Mouse (Mus musculus) monocyte, adult 2 months (primary cell): ENCODE data around the gene Dlgap1.

ENCODE experiments used
- DNase-seq, 2 experiments: peaks; one replicate each; pipeline ENCODE4 v3.0.0; 2022; ENCODE audit warnings: low spot score in 2 of 2, low read depth in 1 of 2

Gene Dlgap1

GRCm38 (mm10) chr17:70719684-70720324 lies 750.9 kb downstream of the Dlgap1 start:
- DNase-seq: no peak

GRCm38 (mm10) chr17:70720766-70721165 lies 751.9 kb downstream of the Dlgap1 start:
- DNase-seq: no peak

DNA sequence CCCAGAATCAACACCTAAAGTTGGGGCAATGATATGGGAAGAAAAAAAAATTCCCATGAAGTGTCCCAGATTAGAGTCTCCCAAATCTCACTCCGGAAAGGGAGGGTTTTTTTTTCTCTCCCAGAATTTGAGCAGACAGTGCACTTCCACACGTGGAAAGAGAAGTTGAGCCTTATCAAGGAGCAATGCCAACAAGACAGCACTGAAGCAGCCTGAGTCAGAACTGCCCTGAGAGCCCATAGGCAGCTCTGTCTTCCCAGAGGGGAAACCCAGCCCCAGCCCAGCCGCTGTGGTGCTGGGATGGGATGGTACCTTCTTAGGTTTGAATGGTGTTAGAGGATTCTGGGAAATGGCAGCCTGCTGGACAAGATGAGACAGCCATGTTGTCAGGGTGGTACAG lies 753.3 kb downstream of the Dlgap1 start:
- DNase-seq: no peak

GRCm38 (mm10) chr17:70728719-70729281 lies 759.9 kb downstream of the Dlgap1 start:
- no peak for DNase-seq

DNA sequence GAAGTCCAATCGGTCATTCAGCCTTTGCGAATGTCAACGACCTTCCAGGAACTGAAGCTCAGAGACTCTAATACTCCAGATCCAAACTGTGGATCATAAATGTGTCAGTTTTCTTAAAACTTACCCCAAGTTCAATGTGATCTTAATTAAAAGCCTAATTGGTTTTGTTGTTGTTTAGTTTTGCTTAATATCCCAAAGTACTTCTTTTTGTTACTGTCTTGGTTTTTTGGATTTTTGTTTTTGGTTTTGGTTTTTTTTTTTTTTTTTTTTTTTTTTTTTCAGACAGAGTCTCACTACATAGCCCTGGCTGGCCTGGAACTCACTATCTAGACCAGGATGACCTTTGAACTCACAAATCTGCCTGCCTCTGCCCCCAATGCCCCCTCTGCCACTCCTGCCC lies 765.9 kb downstream of the Dlgap1 start:
- DNase-seq: no peak

- DNase-seq: no peak
Measured at GRCm38 (mm10) chr17:70735396-70735795, 766.5 kb downstream of the Dlgap1 start.

DNA sequence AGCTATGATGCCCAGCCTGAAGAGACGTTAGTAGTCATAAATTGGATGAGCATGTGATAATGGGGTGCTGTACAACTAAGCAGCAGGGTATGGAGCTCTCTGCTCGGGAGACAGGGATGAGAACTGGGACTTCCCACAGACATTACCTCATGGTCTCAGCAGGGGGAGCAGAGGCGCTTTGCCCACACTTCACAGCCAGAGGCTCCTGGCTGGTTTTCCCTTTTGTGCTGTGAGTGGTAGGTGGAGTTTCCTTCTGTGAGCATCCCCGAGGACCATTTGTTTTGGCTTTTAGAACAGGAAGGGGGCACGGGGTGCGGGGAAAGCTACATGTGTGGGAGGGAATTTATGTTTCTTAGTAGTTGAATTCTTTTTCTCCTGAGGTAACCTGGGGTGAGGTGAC lies 768.6 kb downstream of the Dlgap1 start:
- DNase-seq: no peak

- no peak for DNase-seq
Measured at GRCm38 (mm10) chr17:70738168-70738854, 769.4 kb downstream of the Dlgap1 start.

DNA sequence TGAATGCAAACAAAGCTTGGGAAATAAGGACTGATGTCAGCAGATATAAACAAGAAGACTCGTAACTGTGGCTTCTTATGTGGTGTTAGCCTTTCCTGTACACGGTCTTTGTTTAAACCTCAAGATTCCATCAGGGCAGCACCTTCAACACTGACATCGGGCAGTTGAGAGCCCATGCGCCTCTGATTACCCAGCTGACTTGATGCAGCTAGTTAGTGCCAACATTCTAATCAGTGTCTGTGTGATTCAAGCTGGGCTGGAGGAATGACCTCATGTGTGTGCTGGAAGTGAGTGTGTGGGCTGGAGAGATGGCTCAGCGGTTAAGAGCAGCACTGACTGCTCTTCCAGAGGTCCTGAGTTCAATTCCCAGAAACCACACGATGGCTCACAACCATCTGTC lies 770.5 kb downstream of the Dlgap1 start:
- no peak for DNase-seq

DNA sequence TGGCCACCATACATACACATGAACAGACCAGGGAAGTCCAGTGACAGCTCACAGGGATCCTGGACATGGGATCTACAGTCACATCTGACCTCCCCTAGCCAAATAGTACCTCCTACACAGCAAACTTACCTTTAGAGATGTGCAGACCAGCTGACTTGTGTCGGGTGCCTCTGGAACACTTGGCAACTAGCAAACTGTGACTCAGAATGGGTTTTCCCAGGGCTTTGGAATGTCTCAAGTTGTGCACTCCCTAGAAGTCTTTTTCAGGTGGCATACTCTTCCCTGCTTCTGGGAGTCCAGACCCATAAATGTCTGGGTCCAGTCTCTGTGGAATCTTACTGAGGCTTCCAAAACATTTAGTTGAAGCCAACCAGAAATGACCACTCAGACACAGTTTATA lies 772.8 kb downstream of the Dlgap1 start:
- no peak for DNase-seq

- DNase-seq: no peak
Measured at GRCm38 (mm10) chr17:70744570-70745153, 775.8 kb downstream of the Dlgap1 start.

- DNase-seq: no peak
Measured at GRCm38 (mm10) chr17:70745385-70745784, 776.5 kb downstream of the Dlgap1 start.

DNA sequence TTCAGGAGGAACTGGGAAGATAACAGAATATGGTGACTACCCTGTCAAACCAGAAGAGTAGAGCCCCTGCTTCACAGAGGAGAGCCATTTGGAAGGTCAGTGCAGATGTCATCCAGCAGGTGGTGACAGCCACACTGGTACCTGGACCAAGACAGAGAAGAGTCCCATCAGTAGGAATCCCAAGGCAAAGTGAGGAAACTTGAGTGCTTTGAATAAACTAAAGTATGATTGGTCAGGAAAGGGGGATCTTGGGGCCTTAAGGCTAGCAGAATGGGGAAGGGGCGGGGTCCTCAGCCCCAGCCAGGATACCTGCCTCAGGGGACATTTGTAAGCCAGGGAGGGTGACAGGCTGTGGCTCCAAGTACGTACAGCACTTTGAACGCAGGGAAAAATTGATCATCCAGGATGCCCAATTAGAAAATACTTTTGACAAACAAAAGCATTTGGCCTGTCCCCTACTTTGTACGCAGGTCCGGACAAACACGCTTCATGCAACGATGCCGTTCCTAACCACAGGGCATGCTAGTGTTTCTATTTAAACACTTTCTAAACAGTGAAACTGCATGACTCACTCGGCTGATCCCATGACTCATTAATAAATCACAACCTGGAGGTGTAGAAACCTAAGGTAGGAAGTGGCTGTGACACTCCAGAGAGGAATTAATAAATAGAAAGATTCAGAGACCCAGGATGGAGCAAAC lies 777.7 kb downstream of the Dlgap1 start:
- peak in 1 of 2 experiments; percentile 9 for DNase-seq

DNA sequence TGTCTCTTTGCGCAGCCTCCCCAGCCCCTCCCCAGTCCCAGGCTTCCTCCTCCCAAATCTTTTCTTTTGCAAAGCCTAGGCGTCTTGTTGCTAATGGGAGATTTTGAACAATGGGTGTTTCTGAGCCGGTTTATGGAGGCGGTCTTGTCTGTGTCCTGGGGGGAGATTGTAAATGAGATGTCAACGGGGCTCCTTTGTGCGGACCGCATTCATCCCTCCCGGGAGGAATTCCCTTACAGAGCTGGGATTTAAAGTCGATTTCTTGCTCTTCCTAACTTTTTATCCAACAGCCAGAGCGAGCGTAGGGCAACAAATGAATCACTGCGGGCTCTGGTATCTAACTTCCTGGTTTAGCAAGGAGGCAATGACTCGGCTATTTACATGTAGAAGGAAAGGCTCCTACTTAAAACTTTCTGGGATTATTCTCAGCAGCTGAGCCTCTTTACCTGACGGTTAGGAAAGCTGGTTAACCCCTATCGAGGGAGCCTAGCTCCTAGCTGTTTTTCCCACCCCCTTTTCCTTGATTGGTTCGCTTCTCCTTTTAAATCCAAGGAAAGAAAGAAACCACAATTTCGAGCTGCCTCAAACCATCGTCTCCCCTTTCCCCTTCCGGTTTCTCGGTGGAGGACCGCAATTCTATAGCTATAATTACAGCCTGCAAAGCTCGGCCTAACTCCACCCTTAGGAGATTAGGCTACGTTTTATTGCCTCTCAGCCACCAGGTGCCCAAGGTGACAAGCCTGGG lies 779.0 kb downstream of the Dlgap1 start:
- no peak for DNase-seq

DNA sequence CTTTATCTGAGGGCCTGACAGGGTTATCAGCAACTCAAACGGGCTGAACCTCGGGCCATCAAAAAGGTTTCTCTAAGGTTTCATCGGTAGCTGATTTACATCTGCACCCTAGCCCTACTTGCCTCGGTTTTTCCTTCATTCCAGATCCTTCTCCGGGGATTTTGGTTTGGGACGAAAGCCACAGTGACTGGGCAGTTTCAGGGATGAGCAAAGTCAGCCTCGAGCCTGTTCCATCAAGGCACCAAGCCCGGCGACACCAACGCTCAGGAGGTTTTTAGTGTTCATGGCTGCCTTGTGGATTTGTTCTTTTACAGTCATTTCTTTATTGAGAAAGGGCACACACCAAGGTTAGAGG lies 779.6 kb downstream of the Dlgap1 start:
- no peak for DNase-seq

- DNase-seq: no peak
Measured at GRCm38 (mm10) chr17:70748964-70749650, 780.2 kb downstream of the Dlgap1 start.

DNA sequence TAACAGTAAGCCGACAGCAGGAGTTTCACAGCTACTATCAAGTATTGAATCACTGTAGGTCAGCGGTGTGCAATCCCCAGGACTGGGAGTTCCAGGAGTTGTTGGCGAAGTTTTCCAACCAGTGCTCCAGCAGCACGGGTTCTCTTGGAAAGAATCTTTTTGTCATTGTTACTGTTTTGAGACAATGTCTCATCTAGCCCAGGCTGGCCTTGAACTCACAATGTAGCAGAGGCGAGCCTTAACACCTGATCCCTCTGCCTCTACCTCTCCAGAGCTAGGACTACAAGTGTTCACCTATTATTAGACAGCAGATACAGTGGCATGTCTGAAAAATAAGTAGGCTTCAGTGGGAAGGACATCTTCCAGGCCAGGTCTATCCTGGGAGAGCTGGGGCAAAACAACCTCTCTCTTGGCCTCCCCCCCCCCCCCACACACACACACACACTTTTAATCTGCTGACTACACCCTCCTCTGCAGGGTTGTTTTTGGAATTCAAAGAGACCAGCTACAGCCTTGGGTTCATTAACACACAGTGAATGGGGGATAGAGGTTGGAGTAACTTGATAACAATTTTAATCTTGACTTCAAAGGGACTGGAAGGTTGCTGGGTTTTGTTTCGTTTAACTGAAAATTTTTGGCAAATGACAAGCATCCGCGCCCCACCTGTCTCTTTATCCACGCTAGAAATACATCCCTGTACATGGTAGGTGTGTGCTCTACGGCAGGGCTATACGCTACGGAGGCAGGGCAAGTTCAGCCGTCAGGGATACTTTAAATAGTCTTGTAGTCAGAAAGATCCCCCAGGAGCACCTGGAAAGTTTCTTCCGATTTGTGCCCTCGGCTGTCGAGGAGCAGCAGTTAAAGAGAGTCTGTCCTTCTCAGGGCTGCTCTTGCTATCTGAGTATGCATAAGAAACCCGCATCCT lies 781.6 kb downstream of the Dlgap1 start:
- no peak for DNase-seq

GRCm38 (mm10) chr17:70751161-70751651 lies 782.3 kb downstream of the Dlgap1 start:
- no peak for DNase-seq

GRCm38 (mm10) chr17:70751676-70752075 lies 782.8 kb downstream of the Dlgap1 start:
- DNase-seq: no peak
